Mouse (Mus musculus) ES-E14 (cell line): Measurements from ENCODE around the gene Phxr2. TPM values are rescaled to one million over a fixed set of nuclear protein-coding genes. Genes with fewer than 3 reads are reported as not detected.
A peak's percentile ranks its signal among the peaks of the same experiment; 100 is the strongest.

Experiments used
- DNase-seq: peaks from one replicate; pipeline ENCODE4 v3.0.0-alpha.2; 2013; ENCODE audit warnings: low read depth, low spot score
- H3K27ac ChIP-seq: 2 replicates; pipeline ENCODE4 v1.5.1; 2012; ENCODE audit warnings: low read depth, mild to moderate bottlenecking, low read length, moderate library complexity, mixed read lengths; ENCODE audit not compliant: poor library complexity, insufficient read depth, severe bottlenecking
- H3K36me3 ChIP-seq: 2 replicates; pipeline ENCODE4 v1.6.1; 2012; ENCODE audit warnings: mild to moderate bottlenecking, low read length, moderate library complexity, mixed read lengths; ENCODE audit not compliant: control insufficient read depth, poor library complexity, insufficient read depth, severe bottlenecking
- H3K4me1 ChIP-seq, 2 experiments: fragments of 150-350 bp in 1 of 2; sonication (generic) in 1 of 2; 2 replicates each; pipeline ENCODE4 v1.6.1; 2012; ENCODE audit warnings: low read length in 2 of 2, mild to moderate bottlenecking in 1 of 2, mixed read lengths in 1 of 2; ENCODE audit not compliant: control insufficient read depth in 2 of 2, insufficient read depth in 2 of 2, poor library complexity in 1 of 2
- H3K4me3 ChIP-seq, 2 experiments: fragments of 150-350 bp in 1 of 2; sonication (generic) in 1 of 2; 2 replicates each; pipeline ENCODE4 v1.5.1; 2012; ENCODE audit warnings: low read length in 2 of 2, low read depth in 1 of 2, mild to moderate bottlenecking in 1 of 2, mixed read lengths in 1 of 2; ENCODE audit not compliant: insufficient read depth in 1 of 2, poor library complexity in 1 of 2, severe bottlenecking in 1 of 2
- H3K9ac ChIP-seq: 2 replicates; pipeline ENCODE4 v1.6.1; 2012; ENCODE audit warnings: low read depth, mild to moderate bottlenecking, low read length, mixed read lengths; ENCODE audit not compliant: poor library complexity, insufficient read depth, severe bottlenecking
- H3K9me3 ChIP-seq: fragments of 150-350 bp; sonication (generic); 2 replicates; pipeline ENCODE4 v1.6.1; 2012; ENCODE audit warnings: low read depth, mild to moderate bottlenecking, low read length; ENCODE audit not compliant: control insufficient read depth, insufficient read depth
- CHD2 ChIP-seq: IDR thresholded peaks from 2 replicates; pipeline ENCODE4 v1.6.1; 2014; ENCODE audit warnings: mild to moderate bottlenecking, low read depth, low read length, inconsistent platforms
- HCFC1 ChIP-seq: IDR thresholded peaks from 2 replicates; pipeline ENCODE4 v1.6.1; 2012; ENCODE audit warnings: low read length, inconsistent platforms, borderline replicate concordance; ENCODE audit not compliant: insufficient read depth
- MAFK ChIP-seq: IDR thresholded peaks from 2 replicates; pipeline ENCODE4 v1.6.1; 2014; ENCODE audit warnings: mild to moderate bottlenecking, low read depth, low read length, inconsistent platforms; ENCODE audit not compliant: insufficient read depth
- ZC3H11A ChIP-seq: IDR thresholded peaks from 2 replicates; pipeline ENCODE4 v1.6.1; 2012; ENCODE audit warnings: low read depth, mild to moderate bottlenecking, inconsistent platforms, low read length, borderline replicate concordance
- ZNF384 ChIP-seq: IDR thresholded peaks from 2 replicates; pipeline ENCODE4 v1.6.1; 2012; ENCODE audit warnings: low read depth, low read length, inconsistent platforms
- in situ Hi-C, 2 experiments: fragments of 600-800 bp; cut with MboI; formaldehyde crosslinking; loops; one replicate each; pipeline ENCODE4 v1.15.1; 2025; ENCODE audit warnings: low sequenced_read_pairs in 2 of 2, inconsistent platforms in 1 of 2; ENCODE audit not compliant: unreplicated experiment in 2 of 2
- total RNA-seq: library from RNA; depleted of rRNA; stranded (reverse); fragments of 300-350 nt; gene quantifications from 2 replicates; pipeline ENCODE4 v1.2.3, GENCODE M21; 2012

Gene Phxr2
- total RNA-seq, 1 experiment: not detected

DNA sequence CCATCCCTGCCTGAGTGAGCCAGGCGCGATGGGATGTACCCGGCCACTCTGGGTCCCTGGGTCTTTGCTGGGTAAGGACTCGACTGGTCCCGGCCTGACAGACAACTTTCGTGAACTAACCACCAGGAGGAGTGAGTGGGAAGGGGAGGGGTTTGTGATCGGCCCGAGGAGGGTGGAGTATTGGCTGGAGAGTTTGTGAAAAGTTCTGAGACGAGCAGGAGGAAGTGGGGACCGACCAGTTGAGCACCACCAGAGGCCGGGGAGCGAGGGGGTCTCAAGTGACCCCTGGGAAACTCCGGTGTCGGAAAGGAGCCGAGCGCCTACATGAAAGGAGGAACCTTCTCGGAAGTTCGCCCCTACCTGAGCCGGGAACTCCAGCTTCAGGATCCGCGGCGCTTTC, 18.2 kb downstream of the Phxr2 start, which contains the start of gene Galnt4:
Gene Galnt4 (plus strand): TSS at position 196 of the 400 bp plus-strand sequence.
- H3K4me1 ChIP-seq: no peaks in the 10 kb centered on the region; a peak in 1 of 4 replicates
- peak within 1 kb of the TSS; percentile 83 for H3K9ac ChIP-seq
- H3K4me3 ChIP-seq: peak within 1 kb of the TSS; percentile 88 to 99
- peak; percentile 24; the same call in 1 of the 2 replicates for TF ChIP-seq HCFC1
- TF ChIP-seq ZC3H11A: no peak
- DNase-seq: peak; percentile 79
- H3K27ac ChIP-seq: peak within 1 kb of the TSS; percentile 42; the same call in 1 of the 2 replicates
- in situ Hi-C loops: no loop called here
- no peaks in the 10 kb centered on the region for H3K9me3 ChIP-seq
- H3K36me3 ChIP-seq: peaks cover 6% of the 10 kb centered on the region; the same call in 1 of the 2 replicates

DNA sequence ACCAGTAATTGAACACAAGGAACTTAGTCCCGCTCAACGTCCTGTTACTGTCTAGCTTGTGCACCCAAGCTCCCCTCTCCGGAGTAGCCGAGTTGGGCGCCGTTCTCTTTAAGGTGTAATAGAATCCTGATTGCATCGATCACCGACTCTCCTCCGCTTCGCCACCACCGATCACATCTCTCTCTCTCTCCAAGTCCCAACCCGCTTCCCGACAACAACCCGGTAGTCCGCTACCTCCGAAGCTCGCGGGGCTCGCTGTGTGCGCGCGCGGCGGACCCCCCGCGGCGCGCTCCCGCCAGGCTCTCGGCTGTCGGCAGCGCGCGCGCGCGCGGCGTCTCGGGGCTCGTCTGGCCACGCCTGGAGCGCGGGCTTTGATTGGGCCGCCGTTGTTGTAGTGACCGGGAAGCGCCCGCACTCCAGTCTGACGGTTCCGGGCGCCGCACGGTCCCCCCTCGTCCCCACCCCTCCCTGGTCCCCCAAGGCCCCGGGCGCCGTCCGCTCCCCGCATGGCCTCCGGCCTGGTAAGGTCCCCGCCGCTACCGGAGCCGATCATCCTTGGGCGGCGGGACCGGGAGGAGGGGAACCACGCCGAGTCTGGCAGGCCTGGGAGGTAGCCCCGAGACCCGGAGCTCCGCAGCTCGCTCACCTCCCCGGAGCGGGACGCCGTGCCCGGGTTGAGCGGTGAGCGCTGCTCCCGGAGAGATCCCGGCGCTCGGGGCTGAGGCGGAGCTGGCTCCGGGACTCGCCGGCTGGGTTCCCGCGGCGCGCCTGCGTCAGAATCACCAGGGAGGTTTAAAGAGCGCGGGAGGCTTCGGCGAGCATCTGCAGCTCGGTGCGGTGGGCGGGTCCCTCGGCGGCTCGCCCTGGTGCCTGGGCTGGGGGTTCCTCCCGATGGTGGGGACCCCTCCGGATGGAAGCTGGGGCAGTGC, 19.2 kb downstream of the Phxr2 start, which contains the start of gene Poc1b:
Gene Poc1b (plus strand): TSS at position 334 of the 929 bp plus-strand sequence.
- no peak for TF ChIP-seq ZC3H11A
- TF ChIP-seq ZNF384: no peak
- TF ChIP-seq CHD2: no peak
- TF ChIP-seq HCFC1: no peak; the same call in 1 of the 2 replicates
- no peak for TF ChIP-seq MAFK
- Histone ChIP-seq H3K4me3 (peak within 1 kb of the TSS; percentile 88 to 99), H3K9ac (peak within 1 kb of the TSS; percentile 83), H3K4me1 (no peaks in the 10 kb centered on the region; a peak in 1 of 4 replicates), H3K9me3 (no peaks in the 10 kb centered on the region), H3K27ac (peak within 1 kb of the TSS; percentile 42; the same call in 1 of the 2 replicates), H3K36me3 (peaks cover 6% of the 10 kb centered on the region; the same call in 1 of the 2 replicates)
- in situ Hi-C loops: no loop called here
- no peak for DNase-seq

DNA sequence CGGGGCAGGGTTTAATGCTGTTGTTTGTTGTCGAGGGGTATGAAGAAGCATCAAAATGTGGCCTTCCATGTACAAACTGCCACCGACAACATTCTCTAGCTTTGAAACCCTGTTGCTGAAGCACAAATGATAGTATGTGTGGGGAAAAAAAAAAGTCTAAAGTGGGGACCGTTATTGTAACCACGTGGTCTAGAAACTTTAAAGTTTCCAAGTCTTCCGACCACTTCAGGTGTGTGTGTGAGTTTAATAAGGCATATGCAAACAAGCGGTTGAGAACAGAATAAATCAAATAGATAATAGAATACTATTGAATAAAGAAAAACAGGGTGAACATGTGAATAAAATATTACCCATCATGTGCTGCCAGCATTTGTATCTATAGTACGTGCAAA, 19.8 kb downstream of the Phxr2 start:
- Histone ChIP-seq H3K27ac (no peak overlapping the region), H3K4me3 (peak overlapping the region; percentile 88 to 99), H3K4me1 (no peaks in the 10 kb centered on the region; a peak in 1 of 4 replicates), H3K9me3 (no peaks in the 10 kb centered on the region), H3K36me3 (peaks cover 6% of the 10 kb centered on the region; the same call in 1 of the 2 replicates), H3K9ac (no peak overlapping the region)
- no peak for TF ChIP-seq ZNF384
- no peak for TF ChIP-seq HCFC1
- no peak for TF ChIP-seq MAFK
- no peak for TF ChIP-seq CHD2
- no peak for TF ChIP-seq ZC3H11A
- in situ Hi-C loops: no loop called here
- no peak for DNase-seq

DNA sequence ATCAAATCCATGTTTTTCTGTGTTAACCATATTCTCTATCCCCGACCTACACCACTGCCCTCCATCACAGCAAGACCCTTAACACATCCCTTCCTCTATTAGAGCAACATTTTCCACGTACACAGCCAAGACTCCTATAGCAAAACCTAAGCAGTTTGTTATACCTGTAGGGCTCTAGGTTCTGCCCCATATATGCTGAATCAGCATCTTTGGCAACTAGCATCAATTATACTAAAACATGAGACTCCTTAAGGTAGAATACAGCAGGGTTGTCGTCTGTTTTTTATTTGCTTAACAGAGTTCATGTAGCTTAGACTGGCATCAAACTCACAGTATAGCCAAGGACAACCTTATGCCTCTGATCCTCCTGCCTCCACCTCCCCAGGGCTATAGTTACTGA, 20.6 kb downstream of the Phxr2 start:
- no peak overlapping the region for H3K9ac ChIP-seq
- no peak overlapping the region for H3K4me3 ChIP-seq
- no peaks in the 10 kb centered on the region; a peak in 1 of 4 replicates for H3K4me1 ChIP-seq
- H3K9me3 ChIP-seq: no peaks in the 10 kb centered on the region
- no peak overlapping the region for H3K27ac ChIP-seq
- in situ Hi-C loops: no loop called here
- H3K36me3 ChIP-seq: peaks cover 6% of the 10 kb centered on the region; the same call in 1 of the 2 replicates
- DNase-seq: no peak
- TF ChIP-seq MAFK (peak; percentile 96), CHD2 (no peak), ZC3H11A (no peak), ZNF384 (no peak), HCFC1 (no peak)
